Mouse (Mus musculus) heart, embryonic 13.5 days (tissue): Measurements from ENCODE around the gene Bcl2l12. TPM values are rescaled to one million over a fixed set of nuclear protein-coding genes. Genes with fewer than 3 reads are reported as not detected.

Experiments used
- ATAC-seq: fragments of 200-750 bp; cut with Nextera tagmentation; 2 replicates; pipeline ENCODE4 v1.8.0; 2017; ENCODE audit warnings: moderate TSS enrichment; ENCODE audit not compliant: insufficient number of reproducible peaks, low FRiP score, low TSS enrichment; ENCODE audit errors: extremely low read depth
- H3K27ac ChIP-seq: fragments of 300-500 bp; sonication (generic); replicated peaks from 2 replicates; pipeline ENCODE4 v1.5.1; 2015; ENCODE audit warnings: moderate library complexity, mild to moderate bottlenecking, inconsistent platforms
- H3K27me3 ChIP-seq: fragments of 300-500 bp; sonication (generic); replicated peaks from 2 replicates; pipeline ENCODE4 v1.6.1; 2015; ENCODE audit warnings: mild to moderate bottlenecking, inconsistent platforms
- H3K36me3 ChIP-seq: fragments of 300-500 bp; sonication (generic); 2 replicates; pipeline ENCODE4 v1.6.1; 2015; ENCODE audit warnings: mild to moderate bottlenecking, inconsistent platforms
- H3K4me1 ChIP-seq: fragments of 300-500 bp; sonication (generic); 2 replicates; pipeline ENCODE4 v1.6.1; 2015; ENCODE audit warnings: inconsistent platforms
- H3K4me2 ChIP-seq: fragments of 300-500 bp; sonication (generic); 2 replicates; pipeline ENCODE4 v1.6.1; 2015; ENCODE audit warnings: inconsistent platforms, mild to moderate bottlenecking, moderate library complexity
- H3K4me3 ChIP-seq: fragments of 300-500 bp; sonication (generic); 2 replicates; pipeline ENCODE4 v1.5.1; 2015; ENCODE audit warnings: moderate library complexity, mild to moderate bottlenecking, inconsistent platforms
- H3K9ac ChIP-seq: fragments of 300-500 bp; sonication (generic); 2 replicates; pipeline ENCODE4 v1.6.1; 2015; ENCODE audit warnings: inconsistent platforms, mild to moderate bottlenecking, moderate library complexity
- H3K9me3 ChIP-seq: fragments of 300-500 bp; sonication (generic); 2 replicates; pipeline ENCODE4 v1.6.1; 2016; ENCODE audit warnings: inconsistent platforms
- WGBS: fragments of 180-500 bp; shearing (Covaris S2); methylation state at CpG from one replicate; pipeline ENCODE4 v1.1.7; 2015; ENCODE audit warnings: mixed read lengths; 5-methylcytosine and 5-hydroxymethylcytosine counted together
- polyA plus RNA-seq: library from polyadenylated mRNA; unstranded; fragments of >200 nt; fragmentation: Nextera tagmentation; extraction: Ambion mirVana; gene quantifications from 2 replicates; pipeline ENCODE4 v1.2.1, GENCODE M21; 2015

Gene Bcl2l12
- polyA plus RNA-seq = 36.0 and 36.3 TPM in 2 replicates

- ATAC-seq = no peak
- peaks cover 67% of the 10 kb centered on the region for H3K36me3 ChIP-seq
- WGBS = 1% methylated on average over 18 of the region's 18 CpGs
Measured at GRCm38 (mm10) chr7:44998501-44998955, at the start of gene Bcl2l12. Gene Bcl2l12 (minus strand): TSS chr7:44998712.

GRCm38 (mm10) chr7:45047491-45047890, 49.0 kb upstream of the Bcl2l12 start:
- peaks cover 23% of the 10 kb centered on the region for H3K4me1 ChIP-seq
- H3K4me2 ChIP-seq = no peak overlapping the region
- no peak for ATAC-seq

More at GRCm38 (mm10) chr7:44998501-44998955, at the start of gene Bcl2l12:
- peak within 1 kb of the TSS; percentile 92 for H3K4me2 ChIP-seq
- H3K4me1 ChIP-seq = peaks cover 44% of the 10 kb centered on the region
- H3K27ac ChIP-seq = peak within 1 kb of the TSS; percentile 90
- no peaks in the 10 kb centered on the region for H3K9me3 ChIP-seq
- H3K27me3 ChIP-seq = no peaks in the 10 kb centered on the region
- H3K4me3 ChIP-seq = peak within 1 kb of the TSS; percentile 62
- peak within 1 kb of the TSS; percentile 87 for H3K9ac ChIP-seq

GRCm38 (mm10) chr7:45046853-45047350, 48.4 kb upstream of the Bcl2l12 start:
- H3K4me3 ChIP-seq = no peak overlapping the region
- peaks cover 22% of the 10 kb centered on the region for H3K4me1 ChIP-seq
- H3K4me2 ChIP-seq = no peak overlapping the region
- H3K9me3 ChIP-seq = no peaks in the 10 kb centered on the region
- WGBS = 95% methylated on average over 26 of the region's 26 CpGs
- H3K27me3 ChIP-seq = no peaks in the 10 kb centered on the region
- ATAC-seq = no peak
- no peak overlapping the region for H3K27ac ChIP-seq
- H3K36me3 ChIP-seq = peaks cover 93% of the 10 kb centered on the region
- no peak overlapping the region for H3K9ac ChIP-seq

More at GRCm38 (mm10) chr7:45047491-45047890, 49.0 kb upstream of the Bcl2l12 start:
- Histone ChIP-seq H3K36me3 (peaks cover 88% of the 10 kb centered on the region), H3K27me3 (no peaks in the 10 kb centered on the region), H3K9ac (no peak overlapping the region), H3K4me3 (no peak overlapping the region), H3K27ac (no peak overlapping the region), H3K9me3 (no peaks in the 10 kb centered on the region)
- WGBS = 91% methylated on average over 14 of the region's 14 CpGs

GRCm38 (mm10) chr7:45045741-45046140, 47.2 kb upstream of the Bcl2l12 start:
- no peak for ATAC-seq
- Histone ChIP-seq H3K4me3 (no peak overlapping the region), H3K36me3 (peaks cover 100% of the 10 kb centered on the region), H3K4me2 (no peak overlapping the region), H3K27me3 (no peaks in the 10 kb centered on the region), H3K4me1 (peaks cover 11% of the 10 kb centered on the region), H3K9me3 (no peaks in the 10 kb centered on the region), H3K9ac (no peak overlapping the region), H3K27ac (no peak overlapping the region)
- WGBS = 91% methylated on average over 22 of the region's 22 CpGs

- 91% methylated on average over 12 of the region's 14 CpGs for WGBS
- H3K9me3 ChIP-seq = no peaks in the 10 kb centered on the region
Measured at GRCm38 (mm10) chr7:45043307-45043706, 44.8 kb upstream of the Bcl2l12 start.

GRCm38 (mm10) chr7:45040851-45041250, 42.3 kb upstream of the Bcl2l12 start:
- no peak overlapping the region for H3K4me3 ChIP-seq
- WGBS = 82% methylated on average over 9 of the region's 9 CpGs
- no peak overlapping the region for H3K4me2 ChIP-seq
- H3K9ac ChIP-seq = no peak overlapping the region
- no peak overlapping the region for H3K27ac ChIP-seq
- no peaks in the 10 kb centered on the region for H3K9me3 ChIP-seq
- ATAC-seq = no peak
- no peaks in the 10 kb centered on the region for H3K4me1 ChIP-seq
- no peaks in the 10 kb centered on the region for H3K27me3 ChIP-seq
- H3K36me3 ChIP-seq = peaks cover 100% of the 10 kb centered on the region

More at GRCm38 (mm10) chr7:45043307-45043706, 44.8 kb upstream of the Bcl2l12 start:
- no peak for ATAC-seq
- Histone ChIP-seq H3K27ac (no peak overlapping the region), H3K27me3 (no peaks in the 10 kb centered on the region), H3K4me3 (no peak overlapping the region), H3K4me1 (no peaks in the 10 kb centered on the region), H3K36me3 (peaks cover 100% of the 10 kb centered on the region), H3K9ac (no peak overlapping the region), H3K4me2 (no peak overlapping the region)

- Histone ChIP-seq H3K27me3 (no peaks in the 10 kb centered on the region), H3K4me2 (no peak overlapping the region), H3K9me3 (no peaks in the 10 kb centered on the region), H3K4me3 (no peak overlapping the region), H3K9ac (no peak overlapping the region), H3K36me3 (peaks cover 100% of the 10 kb centered on the region), H3K27ac (no peak overlapping the region), H3K4me1 (no peaks in the 10 kb centered on the region)
- ATAC-seq = no peak
- WGBS = 92% methylated on average over 9 of the region's 9 CpGs
Measured at GRCm38 (mm10) chr7:45038411-45038810, 39.9 kb upstream of the Bcl2l12 start.

- Histone ChIP-seq H3K4me1 (no peaks in the 10 kb centered on the region), H3K4me3 (no peak overlapping the region), H3K27ac (no peak overlapping the region), H3K9me3 (no peaks in the 10 kb centered on the region), H3K9ac (no peak overlapping the region), H3K4me2 (no peak overlapping the region), H3K27me3 (no peaks in the 10 kb centered on the region), H3K36me3 (peaks cover 100% of the 10 kb centered on the region)
- ATAC-seq = no peak
- 70% methylated on average over 7 of the region's 7 CpGs for WGBS
Measured at GRCm38 (mm10) chr7:45037720-45038361, 39.3 kb upstream of the Bcl2l12 start.

- no peak overlapping the region for H3K9ac ChIP-seq
- H3K27ac ChIP-seq = no peak overlapping the region
- ATAC-seq = no peak
- H3K4me2 ChIP-seq = no peak overlapping the region
- WGBS = 86% methylated on average over 11 of the region's 11 CpGs
- no peaks in the 10 kb centered on the region for H3K9me3 ChIP-seq
- no peaks in the 10 kb centered on the region for H3K27me3 ChIP-seq
- no peaks in the 10 kb centered on the region for H3K4me1 ChIP-seq
- no peak overlapping the region for H3K4me3 ChIP-seq
- peaks cover 100% of the 10 kb centered on the region for H3K36me3 ChIP-seq
Measured at GRCm38 (mm10) chr7:45036702-45037101, 38.2 kb upstream of the Bcl2l12 start.

- H3K36me3 ChIP-seq = peaks cover 100% of the 10 kb centered on the region
- no peaks in the 10 kb centered on the region for H3K9me3 ChIP-seq
- H3K27ac ChIP-seq = no peak overlapping the region
- H3K4me2 ChIP-seq = no peak overlapping the region
- H3K4me3 ChIP-seq = no peak overlapping the region
- H3K4me1 ChIP-seq = no peaks in the 10 kb centered on the region
- no peaks in the 10 kb centered on the region for H3K27me3 ChIP-seq
- H3K9ac ChIP-seq = no peak overlapping the region
- ATAC-seq = no peak
- WGBS = 81% methylated on average over 3 of the region's 3 CpGs
Measured at GRCm38 (mm10) chr7:45035631-45036030, 37.1 kb upstream of the Bcl2l12 start.

- H3K27ac ChIP-seq = no peak overlapping the region
- no peaks in the 10 kb centered on the region for H3K4me1 ChIP-seq
- no peaks in the 10 kb centered on the region for H3K27me3 ChIP-seq
- WGBS = 90% methylated on average over 19 of the region's 19 CpGs
- H3K4me2 ChIP-seq = no peak overlapping the region
- no peaks in the 10 kb centered on the region for H3K9me3 ChIP-seq
- no peak overlapping the region for H3K9ac ChIP-seq
- H3K36me3 ChIP-seq = peaks cover 100% of the 10 kb centered on the region
- H3K4me3 ChIP-seq = no peak overlapping the region
- ATAC-seq = no peak
Measured at GRCm38 (mm10) chr7:45033722-45034359, 35.3 kb upstream of the Bcl2l12 start.
